Mouse (Mus musculus): ENCODE measurements around the gene Rpl29. TPM values are rescaled to one million over a fixed set of nuclear protein-coding genes. Genes with fewer than 3 reads are reported as not detected.

Rpl29 gene
- total RNA-seq, 1 experiment, result 61.2 TPM

DNA sequence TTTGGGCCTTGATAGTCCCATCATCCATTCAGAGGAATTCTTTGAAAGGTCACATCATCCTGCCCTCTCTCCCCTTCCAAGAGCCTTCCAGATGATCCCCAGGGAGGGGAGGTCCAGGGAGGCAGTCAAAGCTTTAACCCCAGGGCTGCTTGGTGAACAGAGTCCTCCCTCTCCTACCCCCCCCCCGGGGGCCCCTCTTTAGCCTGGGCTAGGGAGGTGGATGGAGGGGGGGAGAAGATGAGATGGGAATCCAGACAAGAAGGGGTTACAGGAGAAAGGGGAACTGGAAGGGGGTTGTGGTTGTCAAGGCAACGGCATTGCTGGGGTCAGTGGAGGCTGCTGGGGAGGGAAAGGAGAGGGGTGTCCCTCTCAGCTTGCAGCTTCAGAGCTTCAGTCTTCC, 8.6 kb upstream of the Rpl29 start:
- no peaks in the 10 kb centered on the region for H3K9me3 ChIP-seq (ENCODE audit: control insufficient read depth, insufficient read depth, low read depth, low read length)
- no peak for TF ChIP-seq CHD2 (IDR thresholded peaks at IDR 0.05; ENCODE audit: low read depth, low read length)
- no peak for TF ChIP-seq ZC3H11A (IDR thresholded peaks at IDR 0.05; ENCODE audit: borderline replicate concordance, low read depth, low read length)
- TF ChIP-seq ZNF384 (IDR thresholded peaks at IDR 0.05; ENCODE audit: low read depth, low read length), result no peak
- no peak for TF ChIP-seq HCFC1 (IDR thresholded peaks at IDR 0.05; ENCODE audit: borderline replicate concordance, insufficient read depth, low read length)
- TF ChIP-seq MAFK (IDR thresholded peaks at IDR 0.05; ENCODE audit: insufficient read depth, low read depth, low read length), result no peak
- H3K27ac ChIP-seq (ENCODE audit: insufficient read depth, low read depth, low read length, poor library complexity, severe bottlenecking), result no peak overlapping the region
- H3K9ac ChIP-seq (ENCODE audit: insufficient read depth, low read depth, low read length, poor library complexity, severe bottlenecking), result no peak overlapping the region
- in situ Hi-C loops (cut with MboI; ENCODE audit: low sequenced_read_pairs in 2 of 2, unreplicated experiment in 2 of 2), result loop anchor here (5.0 to 10.0 kb wide), 2 partner anchors 126 to 128 kb away; no protein-coding TSS in a partner anchor
- H3K36me3 ChIP-seq (ENCODE audit: control insufficient read depth, insufficient read depth, low read length, poor library complexity, severe bottlenecking), result no peaks in the 10 kb centered on the region
- no peak overlapping the region for H3K4me3 ChIP-seq (ENCODE audit: insufficient read depth in 1 of 2, low read depth in 1 of 2, low read length in 2 of 2, poor library complexity in 1 of 2, severe bottlenecking in 1 of 2)
- peaks cover 0 to 20% of the 10 kb centered on the region in 2 experiments; a peak in 2 of 4 replicates for H3K4me1 ChIP-seq (ENCODE audit: control insufficient read depth in 2 of 2, insufficient read depth in 2 of 2, low read length in 2 of 2, poor library complexity in 1 of 2)
- DNase-seq (ENCODE audit: low read depth, low spot score), result no peak

DNA sequence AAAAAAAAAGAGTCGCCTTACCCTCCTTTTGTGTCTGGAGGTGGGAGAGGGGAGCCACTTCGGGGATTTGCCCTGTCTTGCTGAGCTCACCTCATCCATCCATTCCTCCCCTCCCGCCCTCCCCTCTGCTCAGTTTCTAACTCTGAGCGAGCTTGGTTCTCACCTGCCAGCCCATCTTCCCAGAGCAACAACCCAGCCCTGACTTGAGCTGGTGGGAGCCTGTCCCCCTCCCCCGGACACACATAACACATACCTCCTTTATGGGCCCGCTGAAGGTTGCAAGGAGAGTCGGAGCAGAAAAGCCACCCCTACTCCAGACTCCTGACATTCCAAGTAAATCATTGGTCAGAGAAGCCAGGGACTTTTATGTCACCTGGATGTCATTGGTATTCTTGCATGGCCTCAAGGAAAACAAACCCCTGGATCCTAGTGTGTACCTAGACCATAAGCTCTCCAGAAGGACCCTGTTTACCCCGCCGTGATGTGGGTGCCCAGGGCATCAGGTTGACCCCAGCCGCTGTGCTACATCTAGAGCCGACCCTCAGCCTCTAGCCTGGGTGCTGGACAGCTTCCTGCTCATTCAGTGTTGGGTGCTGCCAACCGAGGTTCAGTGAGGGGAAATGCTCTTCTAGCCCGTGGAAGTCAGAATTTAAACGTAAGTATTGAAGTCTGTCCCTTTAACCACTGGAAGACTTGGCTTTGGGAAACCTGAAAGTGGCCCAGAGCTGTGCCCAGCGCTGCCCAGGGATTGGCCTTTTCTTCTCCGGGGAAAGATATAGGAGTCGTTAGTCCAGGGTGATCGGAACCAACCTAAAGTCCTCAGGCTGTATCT, 8.0 kb upstream of the Rpl29 start:
- Histone ChIP-seq H3K4me1 (ENCODE audit: control insufficient read depth in 2 of 2, insufficient read depth in 2 of 2, low read length in 2 of 2, poor library complexity in 1 of 2) (peaks cover 0 to 20% of the 10 kb centered on the region in 2 experiments; a peak in 2 of 4 replicates), H3K4me3 (ENCODE audit: insufficient read depth in 1 of 2, low read depth in 1 of 2, low read length in 2 of 2, poor library complexity in 1 of 2, severe bottlenecking in 1 of 2) (peak overlapping the region; percentile 5 to 26; a peak in 2 of 4 replicates), H3K27ac (ENCODE audit: insufficient read depth, low read depth, low read length, poor library complexity, severe bottlenecking) (no peak overlapping the region), H3K36me3 (ENCODE audit: control insufficient read depth, insufficient read depth, low read length, poor library complexity, severe bottlenecking) (no peaks in the 10 kb centered on the region), H3K9me3 (ENCODE audit: control insufficient read depth, insufficient read depth, low read depth, low read length) (no peaks in the 10 kb centered on the region), H3K9ac (ENCODE audit: insufficient read depth, low read depth, low read length, poor library complexity, severe bottlenecking) (no peak overlapping the region)
- no peak for DNase-seq (ENCODE audit: low read depth, low spot score)
- TF ChIP-seq HCFC1 (IDR thresholded peaks at IDR 0.05; ENCODE audit: borderline replicate concordance, insufficient read depth, low read length), result no peak
- no peak for TF ChIP-seq ZC3H11A (IDR thresholded peaks at IDR 0.05; ENCODE audit: borderline replicate concordance, low read depth, low read length)
- no peak for TF ChIP-seq ZNF384 (IDR thresholded peaks at IDR 0.05; ENCODE audit: low read depth, low read length)
- TF ChIP-seq CHD2 (IDR thresholded peaks at IDR 0.05; ENCODE audit: low read depth, low read length), result no peak
- no peak for TF ChIP-seq MAFK (IDR thresholded peaks at IDR 0.05; ENCODE audit: insufficient read depth, low read depth, low read length)
- in situ Hi-C loops (cut with MboI; ENCODE audit: low sequenced_read_pairs in 2 of 2, unreplicated experiment in 2 of 2), result loop anchor here (5.0 to 10.0 kb wide), 2 partner anchors 126 to 129 kb away; no protein-coding TSS in a partner anchor

DNA sequence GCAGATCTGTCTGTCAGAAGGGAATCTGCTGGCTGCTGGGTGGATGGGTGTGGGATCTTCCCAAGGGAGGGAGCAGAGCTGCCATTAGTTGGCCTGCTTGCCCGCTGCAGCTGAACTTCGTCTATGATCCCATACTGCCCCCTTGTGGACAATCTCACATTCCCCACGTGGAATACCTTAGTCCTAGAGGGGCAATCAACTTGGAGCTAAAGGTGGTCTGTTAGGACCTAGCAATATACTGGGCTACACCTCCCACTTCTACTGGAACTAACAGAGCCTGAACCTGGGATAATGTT, 7.4 kb upstream of the Rpl29 start:
- Histone ChIP-seq H3K4me1 (ENCODE audit: control insufficient read depth in 2 of 2, insufficient read depth in 2 of 2, low read length in 2 of 2, poor library complexity in 1 of 2) (peaks cover 0 to 20% of the 10 kb centered on the region in 2 experiments; a peak in 2 of 4 replicates), H3K9me3 (ENCODE audit: control insufficient read depth, insufficient read depth, low read depth, low read length) (no peaks in the 10 kb centered on the region), H3K36me3 (ENCODE audit: control insufficient read depth, insufficient read depth, low read length, poor library complexity, severe bottlenecking) (no peaks in the 10 kb centered on the region), H3K9ac (ENCODE audit: insufficient read depth, low read depth, low read length, poor library complexity, severe bottlenecking) (no peak overlapping the region), H3K4me3 (ENCODE audit: insufficient read depth in 1 of 2, low read depth in 1 of 2, low read length in 2 of 2, poor library complexity in 1 of 2, severe bottlenecking in 1 of 2) (no peak overlapping the region), H3K27ac (ENCODE audit: insufficient read depth, low read depth, low read length, poor library complexity, severe bottlenecking) (no peak overlapping the region)
- peak; percentile 89 for DNase-seq (ENCODE audit: low read depth, low spot score)
- in situ Hi-C loops (cut with MboI; ENCODE audit: low sequenced_read_pairs in 2 of 2, unreplicated experiment in 2 of 2), result loop anchor here (5.0 to 10.0 kb wide), 2 partner anchors 127 to 130 kb away; no protein-coding TSS in a partner anchor
- TF ChIP-seq ZC3H11A (IDR thresholded peaks at IDR 0.05; ENCODE audit: borderline replicate concordance, low read depth, low read length) (peak; percentile 91), ZNF384 (IDR thresholded peaks at IDR 0.05; ENCODE audit: low read depth, low read length) (no peak)

DNA sequence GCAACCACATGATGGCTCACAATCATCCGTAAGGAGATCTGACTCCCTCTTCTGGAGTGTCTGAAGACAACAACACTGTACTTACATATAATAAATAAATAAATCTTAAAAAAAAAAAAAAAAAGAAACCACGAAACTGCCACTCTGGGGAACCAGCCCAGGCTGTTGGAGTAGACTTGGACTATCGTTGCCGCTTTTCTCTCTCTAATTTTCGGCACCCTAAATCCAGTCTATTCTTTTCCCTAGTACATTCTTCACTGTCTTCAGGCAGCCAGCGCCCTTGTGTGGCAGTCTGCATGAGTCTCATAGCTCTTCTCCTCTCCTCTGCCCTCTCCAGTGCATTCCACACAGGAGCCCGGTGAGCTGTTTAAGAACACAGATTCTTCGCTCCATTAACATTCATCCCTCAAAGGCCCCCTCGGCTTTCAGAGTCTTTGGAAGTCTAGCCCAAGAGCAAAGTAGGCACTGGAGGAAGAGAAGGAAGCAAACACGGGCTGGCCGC, 484 bp upstream of the Rpl29 start:
- Histone ChIP-seq H3K4me1 (ENCODE audit: control insufficient read depth in 2 of 2, insufficient read depth in 2 of 2, low read length in 2 of 2, poor library complexity in 1 of 2) (no peaks in the 10 kb centered on the region; a peak in 1 of 4 replicates), H3K4me3 (ENCODE audit: insufficient read depth in 1 of 2, low read depth in 1 of 2, low read length in 2 of 2, poor library complexity in 1 of 2, severe bottlenecking in 1 of 2) (peak overlapping the region; percentile 45 to 80), H3K9ac (ENCODE audit: insufficient read depth, low read depth, low read length, poor library complexity, severe bottlenecking) (peak overlapping the region; percentile 70), H3K9me3 (ENCODE audit: control insufficient read depth, insufficient read depth, low read depth, low read length) (no peaks in the 10 kb centered on the region), H3K36me3 (ENCODE audit: control insufficient read depth, insufficient read depth, low read length, poor library complexity, severe bottlenecking) (peaks cover 33% of the 10 kb centered on the region), H3K27ac (ENCODE audit: insufficient read depth, low read depth, low read length, poor library complexity, severe bottlenecking) (peak overlapping the region; percentile 14; the same call in 1 of the 2 replicates)
- no peak for TF ChIP-seq ZC3H11A (IDR thresholded peaks at IDR 0.05; ENCODE audit: borderline replicate concordance, low read depth, low read length)
- no peak for TF ChIP-seq HCFC1 (IDR thresholded peaks at IDR 0.05; ENCODE audit: borderline replicate concordance, insufficient read depth, low read length)
- no peak for TF ChIP-seq CHD2 (IDR thresholded peaks at IDR 0.05; ENCODE audit: low read depth, low read length)
- TF ChIP-seq MAFK (IDR thresholded peaks at IDR 0.05; ENCODE audit: insufficient read depth, low read depth, low read length), result no peak
- TF ChIP-seq ZNF384 (IDR thresholded peaks at IDR 0.05; ENCODE audit: low read depth, low read length), result no peak
- DNase-seq (ENCODE audit: low read depth, low spot score), result no peak
- in situ Hi-C loops (cut with MboI; ENCODE audit: low sequenced_read_pairs in 2 of 2, unreplicated experiment in 2 of 2), result loop anchor here in 1 of 2 experiments (10.0 kb wide), 1 partner anchor 134 kb away; no protein-coding TSS in a partner anchor
